In the genomic region with DNA sequence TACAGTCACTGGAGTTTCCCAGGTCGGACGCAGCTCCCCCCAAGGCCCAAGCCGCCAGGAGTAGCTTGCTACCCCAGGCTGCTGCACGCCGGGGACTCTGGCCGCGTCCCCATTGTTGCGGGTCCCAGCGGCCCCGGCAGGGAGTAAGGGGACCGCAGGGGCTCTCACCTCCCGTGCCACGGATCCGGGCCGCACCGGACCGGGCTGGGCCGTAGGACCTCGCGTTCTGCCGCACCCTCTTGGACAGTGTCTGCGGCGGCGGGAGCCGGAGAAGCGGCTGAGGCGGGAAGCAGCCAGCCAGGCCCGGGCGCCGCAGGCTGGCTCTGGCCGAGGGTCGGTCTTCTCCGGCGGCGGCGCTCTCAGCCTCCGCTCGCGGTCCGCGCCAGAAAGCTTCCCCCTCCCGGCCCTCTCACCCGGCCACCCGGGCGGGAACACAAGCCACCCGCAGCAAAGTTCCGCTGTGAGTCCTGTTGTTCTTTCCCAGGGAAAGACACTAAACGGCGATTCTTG, we compare ENCODE assay signal across 1 mouse cellular context.
A peak's percentile ranks its signal among the peaks of the same experiment; 100 is the strongest.
TF ChIP-seq lines count a peak whose summit lies in the region.

A gene (minus strand): TSS at position 383 of the 510 bp plus-strand sequence.

TF ChIP-seq in CH12.LX, 34 proteins besides CTCF, POLR2A, EP300 and RAD21 (continued from another document):
- no peak for TF ChIP-seq ZC3H11A (IDR thresholded peaks at IDR 0.05; ENCODE audit: low read depth, low read length)
- 0 out of 2 replicates have a peak, but pooled peaks have one; percentile 16 for TF ChIP-seq MYC (IDR thresholded peaks at IDR 0.05; ENCODE audit: low read depth, low read length)
- TF ChIP-seq ZNF384 (IDR thresholded peaks at IDR 0.05; ENCODE audit: low read depth, low read length), result 0 out of 2 replicates have a peak, but pooled peaks have one; percentile 23
- TF ChIP-seq ELF1 (IDR thresholded peaks at IDR 0.05; ENCODE audit: low read depth, low read length), result peak; percentile 71
- peak; percentile 98 for TF ChIP-seq UBTF (IDR thresholded peaks at IDR 0.05; ENCODE audit: low read depth, low read length)
- 0 out of 2 replicates have a peak, but pooled peaks have one; percentile 10 for TF ChIP-seq ETS1 (conservative IDR thresholded peaks at IDR 0.05; ENCODE audit: low read depth, low read length)
- TF ChIP-seq SMC3 (IDR thresholded peaks at IDR 0.05; ENCODE audit: low read depth, low read length), result 0 out of 2 replicates have a peak, but pooled peaks have one; percentile 7
- peak; percentile 86 for TF ChIP-seq IRF4 (IDR thresholded peaks at IDR 0.05; ENCODE audit: low read depth, low read length)
- TF ChIP-seq SIN3A (IDR thresholded peaks at IDR 0.05; ENCODE audit: low read length), result peak; percentile 90
- no peak for TF ChIP-seq PAX5 (IDR thresholded peaks at IDR 0.05; ENCODE audit: low read length)
- no peak for TF ChIP-seq MAFK (IDR thresholded peaks at IDR 0.05; ENCODE audit: insufficient replicate concordance, low read length)
- TF ChIP-seq ZKSCAN1 (IDR thresholded peaks at IDR 0.05; ENCODE audit: borderline replicate concordance, low read depth, low read length), result no peak
- no peak for TF ChIP-seq JUND (conservative IDR thresholded peaks at IDR 0.05; ENCODE audit: low read depth, low read length)
- 0 out of 2 replicates have a peak, but pooled peaks have one; percentile 78 for TF ChIP-seq KAT2A (IDR thresholded peaks at IDR 0.05; ENCODE audit: insufficient replicate concordance, low read length)
- TF ChIP-seq BHLHE40 (IDR thresholded peaks at IDR 0.05; ENCODE audit: low read depth, low read length), result peak; percentile 18; the same call in 1 of the 2 replicates
- TF ChIP-seq NRF1 (IDR thresholded peaks at IDR 0.05; ENCODE audit: low read depth, low read length), result no peak
- peak; percentile 89 for TF ChIP-seq TBP (conservative IDR thresholded peaks at IDR 0.05; ENCODE audit: low read depth, low read length)
- TF ChIP-seq HCFC1 (IDR thresholded peaks at IDR 0.05; ENCODE audit: low read depth, low read length), result peak; percentile 92
- TF ChIP-seq JUN (IDR thresholded peaks at IDR 0.05; ENCODE audit: insufficient read depth, low read depth, low read length), result no peak
- TF ChIP-seq CHD2 (IDR thresholded peaks at IDR 0.05; ENCODE audit: low read length), result peak; percentile 43; the same call in 1 of the 2 replicates
